8 mouse cellular contexts compared by ENCODE assay signal in genomic region chr17:85873853-85874586, GRCm38 (mm10).
DNase-seq lines count a peak whose midpoint lies in the region; ATAC-seq lines count a peak whose summit lies in the region.

No protein-coding gene starts in this region.

- H3K4me2 ChIP-seq in forebrain, embryonic 16.5 days (ENCODE audit: low read length) = peak overlapping the region; percentile 56
- H3K4me2 ChIP-seq in liver, embryonic 12.5 days = 0 out of 2 replicates have a peak overlapping the region, but pooled peaks have one; percentile 12

- 0 out of 2 replicates have a peak overlapping the region, but pooled peaks have one; percentile 19 for H3K9ac ChIP-seq in forebrain, embryonic 16.5 days (replicated peaks; ENCODE audit: low read depth, low read length)
- H3K9ac ChIP-seq in liver, embryonic 12.5 days = no peak overlapping the region

- DNase-seq in CD4-positive, CD25-positive, alpha-beta regulatory T cell, adult 2 months (ENCODE audit: low read depth, low spot score) = peak; percentile 51
- peak; percentile 46 for DNase-seq in MEL-GATA-1-ER (ENCODE audit: extremely low read depth, low read depth)
- no peak for DNase-seq in yolk sac, embryonic 10.5 days (ENCODE audit: low spot score)
- DNase-seq in left cerebral cortex, postnatal 10 days (ENCODE audit: extremely low spot score in 1 of 2, low spot score in 2 of 2) = no peak
- DNase-seq in cerebellum, postnatal 4 days (ENCODE audit: low spot score in 2 of 2) = no peak
- DNase-seq in ovary, postnatal 36 days (ENCODE audit: low spot score) = no peak

- peak; percentile 89 for ATAC-seq in forebrain, embryonic 16.5 days
- no peak for ATAC-seq in liver, embryonic 12.5 days

- H3K9me3 ChIP-seq in forebrain, embryonic 16.5 days (ENCODE audit: control insufficient read depth, low read length) = no peaks in the 10 kb centered on the region
- H3K9me3 ChIP-seq in liver, embryonic 12.5 days (replicated peaks) = no peaks in the 10 kb centered on the region

- WGBS in forebrain, embryonic 16.5 days = 6% methylated on average over 13 of the region's 13 CpGs
- WGBS in liver, embryonic 12.5 days (ENCODE audit: insufficient replicate concordance) = 7% methylated on average over 13 of the region's 13 CpGs

- H3K36me3 ChIP-seq in forebrain, embryonic 16.5 days (ENCODE audit: control insufficient read depth, insufficient read depth) = no peaks in the 10 kb centered on the region
- no peaks in the 10 kb centered on the region for H3K36me3 ChIP-seq in liver, embryonic 12.5 days

- peak overlapping the region; percentile 33 for H3K4me3 ChIP-seq in forebrain, embryonic 16.5 days (replicated peaks; ENCODE audit: low read length)
- H3K4me3 ChIP-seq in liver, embryonic 12.5 days = no peak overlapping the region

- intact Hi-C loops in left cerebral cortex, postnatal 10 days (cut with DNase I) = no loop called here

- H3K27me3 ChIP-seq in forebrain, embryonic 16.5 days (replicated peaks; ENCODE audit: control insufficient read depth, insufficient read depth, low read length) = no peaks in the 10 kb centered on the region
- peaks cover 64% of the 10 kb centered on the region for H3K27me3 ChIP-seq in liver, embryonic 12.5 days (replicated peaks)

- H3K4me1 ChIP-seq in forebrain, embryonic 16.5 days (replicated peaks; ENCODE audit: control insufficient read depth, insufficient read depth, low read length) = peaks cover 14% of the 10 kb centered on the region
- H3K4me1 ChIP-seq in liver, embryonic 12.5 days = peaks cover 3% of the 10 kb centered on the region; the same call in 1 of the 2 replicates

- H3K27ac ChIP-seq in forebrain, embryonic 16.5 days (ENCODE audit: low read length) = no peak overlapping the region
- H3K27ac ChIP-seq in liver, embryonic 12.5 days = no peak overlapping the region

Comparison
In these comparisons a context has a peak if more than half of its experiments do, and no peak if none do; other contexts are left out.
1. DNase-seq: peak in CD4-positive, CD25-positive, alpha-beta regulatory T cell, adult 2 months (single experiment) and MEL-GATA-1-ER (single experiment); none in yolk sac, embryonic 10.5 days (single experiment), left cerebral cortex, postnatal 10 days (0 of 2), cerebellum, postnatal 4 days (0 of 2) and ovary, postnatal 36 days (single experiment).